Mouse (Mus musculus): ENCODE data around the gene Cpsf6. TPM values are rescaled to one million over a fixed set of nuclear protein-coding genes. Genes with fewer than 3 reads are reported as not detected.

Cpsf6 gene
- 100 to 1,000 TPM; 106 to 109 TPM for total RNA-seq (2021)

DNA sequence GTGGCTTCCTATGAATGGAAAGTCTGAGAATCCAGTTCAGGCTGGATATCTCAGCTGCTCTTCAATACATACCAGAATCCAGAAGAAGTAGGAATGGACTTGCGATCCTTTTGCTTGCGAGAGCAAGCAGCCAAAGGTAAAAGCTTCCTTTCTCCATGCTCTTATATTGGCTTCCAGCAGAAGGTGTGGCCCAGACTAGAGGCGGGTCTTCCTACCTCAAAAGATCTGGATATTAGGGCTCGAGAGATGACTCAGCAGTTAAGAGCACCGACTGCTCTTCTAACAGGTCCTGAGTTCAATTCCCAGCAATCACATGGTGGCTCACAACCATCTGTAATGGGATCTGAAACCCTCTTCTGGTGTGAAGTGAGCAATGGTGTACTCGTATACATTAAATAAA is at the start of gene Cpsf6:
Gene Cpsf6 (minus strand): TSS at position 108 of the 400 bp plus-strand sequence.
- intact Hi-C loops (cut with DNase I): loop anchor here (5.0 kb wide), 3 partner anchors 57 to 297 kb away; partner anchors contain the start of gene Yeats4
- DNase-seq (ENCODE audit: low spot score in 2 of 2): no peak

DNA sequence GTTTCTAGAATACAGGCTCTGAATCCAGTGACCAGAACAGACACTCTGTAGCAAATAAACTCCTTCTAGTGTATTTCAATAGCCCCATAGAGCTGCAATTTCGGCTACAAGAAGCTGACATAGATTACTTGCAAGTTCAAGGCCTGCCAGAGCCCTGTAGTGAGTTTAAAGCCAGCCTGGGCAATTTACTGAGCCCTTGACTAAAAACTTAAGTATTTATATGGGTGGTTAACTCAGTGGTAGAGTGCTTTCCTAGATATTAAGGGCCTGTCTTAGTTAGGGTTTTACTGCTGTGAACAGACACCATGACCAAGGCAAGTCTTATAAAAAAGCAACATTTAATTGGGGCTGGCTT is 46.8 kb upstream of the Cpsf6 start:
- no peak for DNase-seq (ENCODE audit: low spot score in 2 of 2)
- intact Hi-C loops (cut with DNase I): no loop called here

DNA sequence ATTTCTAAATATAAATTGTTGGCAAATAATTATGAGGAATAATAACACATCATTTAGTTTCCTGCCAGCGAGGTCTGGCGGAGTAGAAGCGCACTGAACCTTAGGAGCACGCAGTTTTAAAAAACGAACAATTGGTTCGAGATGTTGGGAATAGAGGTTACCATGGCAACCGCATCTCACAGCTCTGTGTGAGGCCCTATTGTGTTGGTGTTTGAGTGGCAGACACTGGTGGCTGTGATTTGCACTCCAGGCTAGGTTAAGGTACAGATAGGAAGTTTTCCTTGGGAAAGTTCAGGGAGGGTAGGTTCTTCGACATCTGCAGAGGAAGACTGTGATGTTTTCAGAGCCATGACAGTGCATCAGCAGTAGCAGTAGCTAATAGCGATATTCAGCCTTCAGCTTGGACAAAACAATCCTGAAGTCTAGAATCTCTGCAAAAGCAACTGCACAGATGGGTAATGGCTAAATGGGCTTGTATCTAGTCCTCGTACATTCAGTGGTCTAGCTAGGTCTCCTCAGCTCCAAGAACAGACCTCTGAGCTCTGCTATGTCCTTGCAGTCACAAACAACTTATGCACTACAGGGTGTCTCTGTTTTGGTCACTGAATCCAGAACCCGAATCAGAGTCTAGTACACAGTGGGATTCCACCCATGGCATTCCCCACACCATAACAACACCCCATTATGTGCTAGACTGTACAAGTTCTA is 46.2 kb upstream of the Cpsf6 start:
- peak; percentile 25 to 33 for DNase-seq (ENCODE audit: low spot score in 2 of 2)
- intact Hi-C loops (cut with DNase I): no loop called here

DNA sequence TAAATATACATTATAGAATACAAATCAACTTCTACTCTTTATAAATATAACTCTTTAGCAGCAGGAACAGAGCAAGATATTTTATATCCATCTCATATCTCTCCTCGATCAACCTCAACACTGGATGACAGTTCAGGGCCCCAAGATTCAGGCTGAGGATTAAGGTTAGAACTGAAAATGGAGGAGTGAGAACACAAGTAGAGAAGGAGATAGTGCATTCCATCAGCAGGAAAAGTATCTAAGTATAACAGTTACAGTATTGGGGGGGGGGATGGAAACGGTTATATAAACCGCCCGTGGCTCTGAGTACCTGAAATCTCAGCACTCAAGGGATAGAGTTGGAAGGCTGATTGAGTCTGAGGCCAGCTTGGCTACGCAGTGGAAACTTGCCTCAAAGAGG is 45.2 kb upstream of the Cpsf6 start:
- intact Hi-C loops (cut with DNase I): no loop called here
- DNase-seq (ENCODE audit: low spot score in 2 of 2): no peak

DNA sequence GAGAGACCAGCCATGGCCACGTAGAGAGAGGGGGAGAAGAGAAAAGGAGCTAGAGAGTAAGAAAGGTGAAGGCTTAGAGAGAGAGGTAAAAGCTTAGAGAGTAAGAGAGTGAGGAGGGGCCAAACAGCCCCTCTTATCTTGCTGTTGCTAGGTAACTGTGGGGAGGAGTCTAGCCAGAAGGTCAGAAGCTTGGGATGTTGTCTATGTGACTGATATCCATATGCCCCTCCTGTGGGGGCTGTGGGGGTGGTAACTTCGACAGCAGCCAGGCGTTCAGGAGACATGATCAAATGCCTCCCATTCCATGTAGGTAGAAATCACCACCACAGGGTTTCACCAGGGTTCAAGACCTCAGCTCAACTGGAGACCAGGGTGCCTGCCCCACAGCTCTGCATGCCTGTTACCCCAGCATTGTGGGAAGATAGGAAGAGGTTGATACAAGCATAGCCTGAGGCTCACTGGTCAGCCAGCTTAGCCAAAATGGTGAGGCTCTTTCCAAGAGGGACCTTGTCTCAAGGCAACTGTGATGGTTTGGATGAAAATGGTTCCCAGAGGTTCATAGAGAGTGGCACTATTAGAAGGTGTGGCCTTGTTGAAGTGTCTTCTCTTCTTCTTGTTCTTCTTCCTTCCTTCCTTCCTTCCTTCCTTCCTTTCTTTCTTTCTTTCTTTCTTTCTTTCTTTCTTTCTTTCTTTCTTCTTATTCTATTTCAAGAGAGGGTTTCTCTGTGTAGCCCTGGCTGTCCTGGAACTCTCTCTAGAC is 44.5 kb upstream of the Cpsf6 start:
- DNase-seq (ENCODE audit: low spot score in 2 of 2): no peak
- intact Hi-C loops (cut with DNase I): no loop called here

DNA sequence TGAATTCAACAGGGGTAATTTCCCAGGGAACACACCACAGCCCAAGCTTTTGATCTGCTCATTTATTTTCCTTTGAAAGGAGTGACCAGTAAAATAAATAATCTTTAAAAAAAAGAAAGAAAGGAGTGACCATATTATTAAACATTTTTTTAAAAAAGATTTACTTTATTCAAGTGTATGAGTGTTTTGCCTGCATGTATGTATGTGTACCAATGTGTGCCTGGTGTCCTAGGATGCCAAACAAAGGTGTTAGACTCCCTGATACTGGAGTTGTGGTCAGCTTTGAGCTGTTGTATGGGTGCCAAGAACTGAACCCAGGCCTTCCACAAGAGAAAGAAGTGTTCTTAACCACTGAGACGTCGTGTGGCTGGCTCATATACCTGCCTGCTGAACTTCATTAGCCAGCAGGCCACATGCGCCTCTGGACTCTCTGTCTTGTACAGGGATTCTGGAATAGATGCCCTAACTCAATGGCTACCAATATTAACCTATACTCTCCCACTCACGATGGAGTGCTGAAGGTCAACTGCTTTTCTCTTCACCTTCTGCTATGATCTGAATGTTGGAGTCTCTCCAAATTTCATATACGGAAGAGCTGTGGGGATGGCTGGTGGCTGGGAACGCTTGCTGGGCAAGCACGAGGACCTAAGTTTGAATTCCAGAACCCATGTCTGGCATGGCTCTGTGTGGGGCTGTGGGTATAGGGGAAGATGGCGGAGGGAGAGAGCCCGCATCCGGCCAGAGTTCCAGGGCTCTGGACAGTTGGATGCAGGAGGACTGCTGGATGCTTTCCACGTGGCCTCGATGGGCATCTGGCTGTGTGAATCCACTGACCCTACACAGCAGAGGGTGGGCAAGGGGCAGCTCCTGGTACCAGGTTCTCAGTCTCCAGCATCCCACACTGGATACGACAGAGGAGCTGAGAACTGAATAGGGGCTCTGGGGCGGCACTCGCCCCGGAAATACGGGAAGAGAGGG is 43.5 kb upstream of the Cpsf6 start:
- intact Hi-C loops (cut with DNase I): no loop called here
- no peak for DNase-seq (ENCODE audit: low spot score in 2 of 2)

DNA sequence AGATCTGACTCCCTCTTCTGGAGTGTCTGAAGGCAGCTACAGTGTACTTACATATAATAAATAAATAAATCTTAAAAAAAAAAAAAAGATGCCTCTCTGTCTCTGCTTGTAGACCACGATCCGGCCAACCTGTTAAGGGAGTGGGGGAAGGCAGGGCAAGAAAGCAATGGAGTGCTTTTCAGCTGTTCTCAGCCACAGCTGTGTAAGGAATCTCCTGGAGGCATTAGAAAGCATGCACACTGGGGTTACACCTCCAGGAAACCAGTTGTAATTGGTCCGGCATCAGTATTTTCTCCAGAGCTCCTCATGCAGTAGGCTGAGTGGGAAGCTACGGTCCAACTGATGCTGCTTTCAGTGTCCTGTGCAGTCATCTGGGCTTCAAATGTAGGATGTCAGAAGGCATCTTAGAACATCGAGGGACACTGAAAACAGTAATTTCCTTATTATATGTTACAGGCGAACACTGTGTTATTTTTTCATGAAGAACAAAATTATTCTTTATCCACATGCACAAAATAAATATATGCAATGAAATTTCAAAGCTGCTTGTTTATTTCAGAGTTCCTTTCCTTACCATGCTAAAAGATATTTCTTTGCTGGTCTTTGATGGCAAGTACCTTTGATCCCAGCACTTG is 42.5 kb upstream of the Cpsf6 start:
- intact Hi-C loops (cut with DNase I): no loop called here

DNA sequence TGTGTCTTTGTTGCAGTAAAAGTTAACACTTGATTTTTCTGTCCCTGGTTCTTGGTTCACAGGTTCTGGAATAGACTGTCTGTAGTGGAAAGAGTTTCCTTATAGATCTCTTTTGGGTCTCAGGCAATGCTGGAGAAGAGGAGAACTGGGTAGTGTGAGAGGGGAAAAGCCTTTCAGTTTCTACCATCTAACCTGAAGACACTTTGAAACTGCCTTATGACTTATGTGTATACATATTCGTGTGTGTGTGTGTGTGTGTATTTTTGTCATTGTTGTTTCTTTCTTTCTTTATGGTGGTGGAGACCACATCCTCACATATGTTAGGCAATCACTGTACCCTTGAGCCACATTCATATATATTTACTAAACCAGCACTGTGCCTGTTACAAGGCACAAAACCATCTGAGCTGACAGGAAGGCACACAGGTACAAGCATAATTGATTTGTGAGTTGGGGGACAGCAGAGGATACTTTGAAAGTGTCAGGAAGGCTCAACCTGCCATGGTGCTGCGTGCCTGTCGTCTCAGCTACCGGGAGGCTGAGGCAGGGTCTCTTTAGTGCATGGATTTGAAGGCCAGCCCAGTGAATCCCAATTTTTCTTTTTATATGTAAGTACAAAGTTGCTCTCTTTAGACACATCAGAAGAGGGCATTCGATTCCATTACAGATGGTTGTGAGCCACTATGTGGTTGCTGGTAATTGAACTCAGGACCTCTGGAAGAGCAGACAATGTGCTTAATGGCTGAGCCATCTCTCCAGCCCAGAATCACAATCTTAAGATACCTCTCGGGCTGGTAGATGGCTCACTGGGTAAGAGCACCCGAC is 41.7 kb upstream of the Cpsf6 start:
- intact Hi-C loops (cut with DNase I): no loop called here
- no peak for DNase-seq (ENCODE audit: low spot score in 2 of 2)

More for the DNA sequence above, 42.5 kb upstream of the Cpsf6 start:
- DNase-seq (ENCODE audit: low spot score in 2 of 2): no peak

DNA sequence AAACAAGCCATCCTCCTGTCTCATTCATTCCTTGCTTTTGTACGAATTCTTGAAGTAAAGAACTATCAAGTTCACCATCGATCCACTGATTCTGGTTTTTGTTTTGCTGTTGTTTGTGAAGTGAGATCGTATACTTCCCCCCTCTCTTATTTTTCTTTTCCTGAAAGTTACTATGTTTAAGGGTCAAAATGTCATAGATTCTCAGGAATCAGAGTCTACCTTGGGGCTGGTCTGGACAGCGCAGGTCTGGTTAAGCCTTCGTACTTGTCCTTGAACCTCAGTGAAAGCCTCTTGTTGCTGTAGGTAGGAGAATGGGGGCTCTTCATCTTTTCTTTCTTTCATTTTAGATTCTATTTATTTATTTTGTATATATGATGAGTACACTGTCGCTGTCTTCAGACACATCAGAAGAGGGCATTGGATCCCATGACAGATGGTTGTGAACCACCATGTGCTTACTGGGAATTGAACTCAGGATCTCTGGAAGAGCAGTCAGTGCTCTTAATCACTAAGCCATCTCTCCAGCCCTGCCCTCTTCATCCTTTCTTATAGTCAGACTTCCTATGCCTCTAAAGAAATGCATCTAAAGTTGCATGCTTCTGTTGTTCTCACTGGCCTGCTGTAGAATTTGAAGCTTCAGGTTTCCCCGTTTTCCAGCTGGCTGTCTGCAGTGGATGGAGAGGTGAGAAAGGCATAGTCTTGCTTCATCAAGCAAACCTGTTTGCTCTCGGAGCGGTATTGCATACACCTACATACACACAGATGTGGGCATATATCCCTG is 40.9 kb upstream of the Cpsf6 start:
- intact Hi-C loops (cut with DNase I): no loop called here
- no peak for DNase-seq (ENCODE audit: low spot score in 2 of 2)

DNA sequence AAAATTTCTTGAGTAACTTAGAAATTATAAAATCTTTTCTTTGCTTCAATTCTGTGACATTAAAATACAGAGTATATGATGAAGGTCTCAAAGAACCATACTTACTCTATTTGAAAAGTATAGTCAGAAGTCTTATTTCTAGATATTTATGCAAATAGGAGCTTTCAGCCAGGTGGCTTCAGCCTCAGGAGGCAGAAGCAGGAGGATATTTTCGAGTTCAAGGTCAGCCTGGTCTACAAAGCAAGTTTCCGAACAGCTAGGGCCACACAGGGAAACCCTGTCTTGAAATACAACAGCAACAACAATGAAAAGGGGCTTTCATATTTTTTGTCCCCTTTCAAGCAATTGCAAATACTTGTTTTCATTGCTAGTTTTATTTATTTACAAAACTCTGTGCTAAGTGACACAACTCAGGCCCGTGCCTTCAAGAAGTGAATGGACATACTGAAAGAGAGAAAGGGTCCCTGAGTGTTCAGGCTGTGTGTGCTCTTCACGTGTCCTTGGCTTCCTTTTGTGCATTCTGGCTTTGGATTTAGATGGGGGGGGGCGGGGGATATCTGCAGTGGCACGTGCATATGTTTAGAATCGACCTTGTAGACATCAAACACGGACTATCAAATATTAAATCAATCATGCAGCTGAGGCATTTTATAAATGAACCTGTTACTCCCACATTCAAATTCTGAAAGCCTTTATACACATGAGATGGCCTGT is 39.9 kb upstream of the Cpsf6 start:
- DNase-seq (ENCODE audit: low spot score in 2 of 2): no peak
- intact Hi-C loops (cut with DNase I): no loop called here

DNA sequence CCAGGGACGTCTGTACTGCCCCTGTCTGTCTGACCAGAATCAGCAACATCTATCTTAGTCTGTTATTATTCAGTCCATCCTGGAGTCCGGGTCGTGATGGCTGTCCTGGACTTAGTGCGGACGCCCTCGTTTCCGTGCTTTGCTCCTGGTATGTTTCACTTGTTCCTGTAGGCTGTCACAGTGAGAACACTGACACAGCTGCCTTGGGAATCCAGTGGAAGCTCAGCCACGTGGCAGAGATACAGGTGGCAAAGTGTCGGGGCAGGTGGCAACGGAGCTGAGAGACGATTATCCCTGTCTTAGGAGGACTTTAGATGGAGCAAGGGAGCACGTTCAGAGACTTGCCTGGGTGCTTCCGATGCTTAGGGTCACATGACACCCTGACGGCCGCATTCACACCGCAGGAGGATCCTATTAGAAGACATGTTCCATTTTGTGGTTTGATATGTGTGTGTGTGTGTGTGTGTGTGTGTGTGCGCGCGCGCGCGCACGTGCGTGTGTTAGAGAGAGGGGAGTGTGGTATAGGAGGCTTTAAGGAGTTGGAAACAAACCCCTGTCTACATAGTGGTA is 38.9 kb upstream of the Cpsf6 start:
- DNase-seq (ENCODE audit: low spot score in 2 of 2): no peak
- intact Hi-C loops (cut with DNase I): no loop called here

DNA sequence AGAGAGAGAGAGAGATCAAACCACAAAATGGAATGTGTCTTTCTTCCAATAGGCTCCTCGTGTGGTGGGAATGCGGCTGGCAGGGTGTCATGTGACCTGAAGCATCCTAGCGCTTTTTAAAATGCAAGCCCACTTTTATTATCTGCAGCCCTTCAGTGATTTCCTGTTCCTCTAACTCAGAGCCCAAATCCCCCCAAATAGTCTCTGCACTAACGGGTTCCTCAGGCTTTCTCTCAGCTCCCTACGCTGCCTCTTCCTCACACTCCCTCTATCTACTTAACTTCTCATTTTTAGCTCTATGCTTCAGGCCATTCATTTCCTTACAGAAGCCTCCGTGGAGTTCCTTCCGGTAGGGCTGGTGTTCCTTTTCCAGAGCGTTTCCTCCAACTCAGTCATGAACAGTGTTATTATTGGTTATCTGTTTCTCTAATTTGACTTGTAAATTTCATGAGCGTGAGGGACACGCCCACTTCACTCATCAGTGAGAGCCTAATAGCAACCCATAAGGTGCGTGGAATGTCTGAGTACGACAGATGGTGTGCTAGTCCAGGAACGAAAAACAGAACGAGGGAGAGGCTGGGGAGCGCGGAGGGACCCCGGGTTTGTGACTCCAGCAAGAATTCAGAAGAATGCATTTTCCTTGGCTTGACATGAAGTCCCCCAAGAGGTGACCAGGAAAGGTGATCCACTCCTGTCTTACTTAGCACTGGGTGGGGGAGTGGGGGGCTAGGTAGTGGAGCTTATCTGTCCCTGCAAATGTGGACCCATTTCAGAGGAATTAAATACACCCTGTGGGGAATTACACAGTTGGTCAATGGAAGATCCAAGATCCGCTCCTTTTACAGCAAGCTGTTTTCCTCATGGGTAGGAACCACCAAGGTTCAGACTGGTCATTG is 38.2 kb upstream of the Cpsf6 start:
- peak; percentile 55 to 67 for DNase-seq (ENCODE audit: low spot score in 2 of 2)
- intact Hi-C loops (cut with DNase I): no loop called here

DNA sequence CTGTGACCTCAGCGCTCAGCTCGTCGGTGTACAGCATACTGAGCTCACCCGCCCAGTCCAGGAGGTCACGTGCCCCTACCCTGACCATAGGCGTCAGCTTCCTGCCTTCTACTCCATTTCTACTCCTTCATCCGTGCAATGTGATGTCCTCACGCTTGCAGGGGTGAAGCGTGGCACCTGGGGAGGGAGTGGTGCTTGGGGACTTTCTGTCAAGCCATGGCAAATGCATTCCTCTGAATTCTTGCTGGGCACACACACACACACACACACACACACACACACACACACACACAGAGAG is 37.6 kb upstream of the Cpsf6 start:
- intact Hi-C loops (cut with DNase I): no loop called here
- DNase-seq (ENCODE audit: low spot score in 2 of 2): no peak

DNA sequence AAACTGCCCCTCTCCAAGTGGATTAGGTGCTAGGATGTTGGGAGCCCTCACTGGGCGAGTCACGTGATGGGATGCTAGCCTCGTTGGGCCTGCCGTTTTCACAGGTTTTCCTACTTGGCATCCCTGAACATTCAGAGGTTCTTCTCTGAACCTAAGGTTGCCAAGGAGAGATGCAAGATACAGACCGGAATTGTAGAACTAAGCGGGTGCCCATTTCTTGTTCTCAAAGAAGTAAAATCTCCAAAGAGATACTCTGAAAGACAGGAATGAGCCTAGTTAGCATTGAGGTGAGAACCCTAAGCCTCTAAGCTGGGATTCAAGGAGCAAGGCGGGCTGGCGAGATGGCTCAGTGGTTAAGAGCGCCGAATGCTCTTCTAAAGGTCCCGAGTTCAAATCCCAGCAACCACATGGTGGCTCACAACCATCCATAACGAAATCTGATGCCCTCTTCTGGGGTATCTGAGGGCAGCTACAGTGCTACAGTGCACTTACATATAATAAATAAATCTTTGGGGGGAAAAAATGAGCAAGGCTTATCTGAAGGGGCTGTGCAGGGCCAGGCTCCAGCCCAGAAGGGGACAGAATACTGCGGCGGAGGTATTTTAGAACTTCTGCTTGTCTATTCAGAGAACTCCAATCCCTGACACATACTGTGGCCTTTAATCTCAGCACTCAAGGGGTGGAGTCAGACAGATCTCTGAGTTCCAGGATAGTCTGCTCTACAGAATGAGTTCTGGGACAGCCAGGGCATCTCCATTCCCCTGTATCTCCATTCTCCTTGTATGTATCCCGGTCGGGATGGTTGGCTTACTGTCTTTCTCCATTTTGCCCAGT is 37.0 kb upstream of the Cpsf6 start:
- no peak for DNase-seq (ENCODE audit: low spot score in 2 of 2)
- intact Hi-C loops (cut with DNase I): no loop called here

DNA sequence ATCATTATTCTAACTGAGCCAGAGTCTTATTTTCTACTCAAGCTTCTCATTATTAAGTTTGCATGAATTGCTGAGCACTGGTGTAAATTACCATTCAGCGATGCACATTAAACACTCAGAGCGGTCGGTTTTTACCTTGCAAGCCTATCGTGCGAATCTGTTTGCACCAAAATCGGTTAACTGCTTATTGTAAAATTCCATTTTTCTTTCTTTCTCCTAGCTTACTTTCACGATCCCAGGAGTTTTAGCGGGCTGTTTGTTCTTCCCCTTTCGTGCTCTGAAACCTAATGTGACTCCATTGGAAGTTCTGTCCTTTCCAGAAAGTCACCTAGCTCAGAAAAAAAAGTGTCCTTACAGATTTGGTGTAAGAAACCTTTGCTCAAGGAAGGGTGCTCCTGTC is 36.3 kb upstream of the Cpsf6 start:
- intact Hi-C loops (cut with DNase I): no loop called here

More for the DNA sequence above, 36.3 kb upstream of the Cpsf6 start:
- DNase-seq (ENCODE audit: low spot score in 2 of 2): no peak
